Mouse (Mus musculus) ovary, adult 10 weeks (tissue): ENCODE results near the gene Gca. TPM values are rescaled to one million over a fixed set of nuclear protein-coding genes. Genes with fewer than 3 reads are reported as not detected.

Experiments used
- polyA plus RNA-seq: library from polyadenylated mRNA; stranded (reverse); fragments of 350-450 nt; fragmentation: Illumina TruSeq; extraction: RNeasy Lipid Tissue Mini Kit (QIAGEN cat#74804); gene quantifications from one replicate; pipeline ENCODE4 v1.2.3, GENCODE M21; 2014

The Gca gene
- polyA plus RNA-seq = 31.1 TPM

GRCm38 (mm10) chr2:62664135-62664670 lies at the start of gene Gca:
TSS of gene Gca (plus strand) at chr2:62664285.

GRCm38 (mm10) chr2:62646014-62646645 lies 18.0 kb upstream of the Gca start, which contains the start of gene Ifih1:
TSS of gene Ifih1 (minus strand) at chr2:62646255.

Other genes starting within 250 kb of the Gca start
- gene Gcg, start 180.6 kb upstream of the Gca start, polyA plus RNA-seq = not detected
- gene Fap, start 90.2 kb upstream of the Gca start, polyA plus RNA-seq = 13.0 TPM
- 32.4 TPM for gene Ifih1, start 18.0 kb upstream of the Gca start, polyA plus RNA-seq